Mouse (Mus musculus) cortical plate, adult 2 months (tissue): ENCODE results near the gene A230072I06Rik.

Experiments
- CTCF ChIP-seq: fragments of 200-500 bp; IDR thresholded peaks from 2 replicates; pipeline ENCODE4 v1.5.1; 2011; ENCODE audit warnings: mild to moderate bottlenecking, control low read depth, low read length; ENCODE audit not compliant: insufficient read depth; ENCODE audit errors: extremely low read depth
- POLR2A ChIP-seq: fragments of 200-500 bp; IDR thresholded peaks from 2 replicates; pipeline ENCODE4 v1.6.1; 2011; ENCODE audit warnings: mild to moderate bottlenecking, low read length, control low read depth; ENCODE audit not compliant: insufficient read depth; ENCODE audit errors: extremely low read depth

DNA sequence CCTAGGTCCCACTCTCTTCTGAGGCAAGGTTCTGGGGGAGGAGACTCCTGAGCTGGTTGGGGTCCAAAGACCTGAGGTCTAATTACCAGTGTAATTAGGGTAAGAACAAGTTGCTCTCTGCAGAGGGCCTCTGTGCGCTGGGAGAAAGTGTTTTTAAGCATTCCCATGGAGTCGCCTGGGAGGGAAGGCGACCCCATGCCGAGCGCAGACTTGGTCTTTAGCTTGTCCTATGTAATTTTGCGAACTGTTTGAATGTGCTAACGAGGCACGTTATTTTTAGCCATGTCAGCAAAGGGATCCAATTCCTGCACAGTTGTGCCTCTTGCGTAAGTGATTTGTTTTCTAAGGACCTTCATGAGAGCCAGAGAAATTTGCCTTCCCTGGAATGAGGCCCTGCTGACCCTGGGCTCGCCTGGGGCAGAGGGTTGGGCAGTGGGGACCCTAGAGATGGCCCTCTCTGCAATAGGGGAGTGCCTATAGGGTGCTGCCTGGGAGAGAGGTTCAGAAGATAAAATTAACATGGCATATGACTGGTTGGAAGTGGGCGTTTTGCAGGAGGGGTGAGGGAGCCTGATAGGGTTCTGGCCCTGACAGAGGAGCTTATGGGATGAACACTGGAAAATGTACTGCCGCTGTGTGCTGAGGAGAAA, at the start of gene A230072I06Rik:
- TF ChIP-seq CTCF (no peak), POLR2A (no peak)
